Mouse (Mus musculus) heart, adult 9 months (tissue): ENCODE measurements around the gene Psmd12.

Experiments
- DNase-seq, 2 experiments: peaks; one replicate each; pipeline ENCODE4 v3.0.0; 2022; ENCODE audit warnings: low spot score in 2 of 2

The Psmd12 gene

GRCm38 (mm10) chr11:107510362-107511269, 31.3 kb downstream of the Psmd12 start:
- peak in 1 of 2 experiments; percentile 8 for DNase-seq

DNA sequence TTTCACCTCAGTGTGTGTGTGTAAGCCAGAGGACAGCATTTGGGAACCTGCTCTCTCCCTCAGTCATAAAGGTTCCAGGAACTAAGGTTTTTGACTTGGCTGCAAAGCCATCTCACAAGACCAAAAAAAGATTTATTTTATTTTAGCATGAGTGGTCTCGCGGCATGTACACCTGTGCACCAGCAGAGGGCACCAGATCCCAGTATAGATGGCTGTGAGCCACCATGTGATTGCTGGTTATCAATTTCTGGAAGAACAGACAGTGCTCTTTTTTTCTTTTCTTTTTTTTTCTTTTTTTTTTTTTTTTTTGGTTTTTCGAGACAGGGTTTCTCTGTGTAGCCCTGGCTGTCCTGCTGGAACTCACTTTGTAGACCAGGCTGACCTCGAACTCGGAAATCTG, 32.7 kb downstream of the Psmd12 start:
- DNase-seq, result peak; percentile 15 to 56

- DNase-seq, result no peak
These were observed 33.8 kb downstream of the Psmd12 start for GRCm38 (mm10) chr11:107513047-107513446.

DNA sequence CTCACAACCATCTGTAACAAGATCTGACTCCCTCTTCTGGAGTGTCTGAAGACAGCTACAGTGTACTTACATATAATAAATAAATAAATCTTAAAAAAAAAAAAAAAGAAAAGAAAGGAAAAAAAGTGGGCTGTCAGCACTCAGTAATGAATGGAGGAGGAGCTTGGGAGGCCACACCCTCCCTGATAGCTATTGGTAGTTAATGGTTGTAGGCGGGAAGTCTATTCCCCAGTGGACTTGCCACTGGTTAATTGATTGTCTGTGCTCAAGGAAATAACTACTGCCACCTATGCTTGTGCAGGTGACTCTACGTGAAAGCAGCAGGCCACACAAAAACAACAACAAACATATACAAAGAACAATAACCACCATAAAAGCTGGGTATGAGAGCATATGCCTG, 37.1 kb downstream of the Psmd12 start:
- no peak for DNase-seq

- DNase-seq, result no peak
These were observed 39.6 kb downstream of the Psmd12 start for GRCm38 (mm10) chr11:107518645-107519429.

DNA sequence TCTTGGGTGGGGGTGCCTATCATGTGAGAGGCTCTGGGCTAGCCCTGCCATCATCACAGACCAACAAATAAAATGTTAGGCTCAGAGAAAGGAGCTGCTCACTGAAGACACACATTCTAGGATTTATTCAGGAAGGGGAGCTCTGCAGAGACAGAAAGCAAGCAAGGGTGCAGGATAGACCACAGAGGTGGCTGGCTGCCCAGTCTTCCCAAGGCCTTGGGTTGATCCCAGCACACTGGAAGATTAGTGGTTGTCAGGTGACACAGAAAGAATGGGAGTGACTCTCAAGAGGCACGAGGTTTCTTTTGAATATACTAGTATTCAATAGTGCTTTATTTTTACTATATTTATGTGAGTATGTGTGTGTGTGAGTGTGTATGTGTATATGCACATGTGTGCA, 41.9 kb downstream of the Psmd12 start:
- no peak for DNase-seq

DNA sequence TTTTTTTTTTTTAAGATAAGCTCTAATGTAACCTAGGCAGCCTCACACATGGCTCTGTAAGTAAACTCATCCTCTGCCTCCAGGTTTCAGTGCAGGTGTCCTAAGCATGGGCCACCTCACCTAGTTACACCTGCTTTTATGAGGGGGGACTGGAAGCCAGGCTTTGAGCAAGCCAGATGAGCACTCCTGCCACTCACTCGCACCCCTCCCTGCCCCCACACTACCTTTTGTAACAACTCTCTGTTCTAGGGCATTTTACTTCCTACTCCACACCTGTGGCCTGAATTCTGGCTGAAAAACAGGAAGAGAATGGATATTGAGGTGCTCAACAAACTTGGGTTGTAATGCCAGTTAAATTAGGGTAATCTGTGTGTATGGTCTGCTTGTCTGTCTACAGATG, 45.7 kb downstream of the Psmd12 start:
- no peak for DNase-seq

- DNase-seq, result no peak
These were observed 48.3 kb downstream of the Psmd12 start for GRCm38 (mm10) chr11:107527632-107528031.

DNA sequence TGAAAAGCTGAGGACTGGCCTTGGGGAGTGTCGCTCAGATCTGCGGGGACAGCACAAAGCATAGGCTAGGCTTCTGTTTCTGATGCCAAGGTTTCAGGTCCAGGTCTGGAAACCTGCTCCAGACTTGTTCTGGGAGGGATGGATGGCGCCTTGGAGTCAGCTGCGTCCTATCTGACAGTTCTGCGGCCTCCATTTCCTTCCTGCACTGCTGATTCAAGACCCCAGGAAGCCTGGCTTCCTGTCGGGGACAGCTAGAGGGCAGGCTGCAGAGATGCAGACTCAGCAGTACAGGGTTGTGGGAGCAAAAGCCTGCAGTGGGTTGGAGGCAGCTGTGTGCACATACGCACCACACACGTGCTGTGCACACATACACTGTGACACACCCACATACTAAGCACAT, 50.0 kb downstream of the Psmd12 start:
- peak; percentile 40 to 60 for DNase-seq

DNA sequence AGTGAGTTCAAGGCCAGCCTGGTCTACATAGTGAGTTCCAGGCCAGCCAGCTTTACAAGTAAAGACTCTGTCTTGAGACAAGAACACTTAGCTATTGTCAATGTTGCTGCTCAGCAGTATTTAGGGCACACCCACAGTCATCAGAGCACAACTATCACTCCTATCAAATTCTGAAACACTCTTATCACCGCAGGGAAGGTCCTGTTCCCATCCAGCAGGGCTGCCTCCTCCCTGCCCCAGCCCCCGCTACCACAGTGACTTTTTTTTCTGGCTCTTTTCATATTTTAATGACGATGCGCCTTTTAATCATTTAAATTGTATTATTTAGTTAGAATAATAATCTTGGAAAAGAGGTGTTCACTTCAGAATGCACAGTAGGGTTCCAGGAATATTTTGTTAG, 52.2 kb downstream of the Psmd12 start:
- DNase-seq, result no peak

DNA sequence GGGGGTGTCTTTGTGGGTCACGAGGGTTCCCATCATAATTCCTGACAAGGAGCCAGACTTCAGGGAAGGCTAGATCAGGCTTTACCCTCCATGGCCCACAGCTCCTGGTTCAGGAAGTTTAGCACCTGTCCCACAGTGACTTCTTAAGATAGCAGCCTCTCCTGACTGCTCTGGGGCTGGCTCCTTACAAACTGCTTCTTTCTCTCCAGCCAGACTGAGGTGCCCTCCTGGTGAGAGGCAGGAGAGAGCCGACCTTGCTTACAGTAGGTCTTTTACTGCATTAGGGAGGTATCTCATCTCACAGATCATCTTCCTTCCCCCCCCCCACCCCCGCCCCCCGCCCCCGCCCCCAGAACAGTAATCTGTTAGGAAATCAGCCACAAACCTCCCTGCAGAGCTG, 53.0 kb downstream of the Psmd12 start:
- DNase-seq, result no peak

DNA sequence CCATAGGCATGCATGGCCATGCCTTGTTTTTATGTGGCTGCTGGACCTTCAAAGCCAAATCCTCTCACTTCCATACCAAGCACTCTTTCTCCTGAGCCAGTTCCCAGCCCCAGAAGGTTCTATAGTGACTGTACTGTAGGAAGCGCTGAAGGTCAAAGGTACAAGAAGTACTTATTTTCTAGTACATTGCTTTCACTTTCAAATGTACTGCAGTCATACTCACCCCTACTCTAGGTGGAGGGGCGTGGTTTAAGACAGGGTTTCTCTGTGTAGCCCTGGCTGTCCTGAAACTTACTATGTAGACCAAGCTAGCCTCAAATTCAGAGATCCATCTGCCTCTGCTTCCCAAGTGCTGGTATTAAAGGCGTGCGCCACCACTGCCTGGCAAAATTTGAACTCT, 59.7 kb downstream of the Psmd12 start:
- no peak for DNase-seq

GRCm38 (mm10) chr11:107540339-107540738, 61.1 kb downstream of the Psmd12 start:
- no peak for DNase-seq

GRCm38 (mm10) chr11:107545747-107546476, 66.6 kb downstream of the Psmd12 start:
- no peak for DNase-seq

- DNase-seq, result peak in 1 of 2 experiments; percentile 16
These were observed 67.5 kb downstream of the Psmd12 start for GRCm38 (mm10) chr11:107546667-107547301.

DNA sequence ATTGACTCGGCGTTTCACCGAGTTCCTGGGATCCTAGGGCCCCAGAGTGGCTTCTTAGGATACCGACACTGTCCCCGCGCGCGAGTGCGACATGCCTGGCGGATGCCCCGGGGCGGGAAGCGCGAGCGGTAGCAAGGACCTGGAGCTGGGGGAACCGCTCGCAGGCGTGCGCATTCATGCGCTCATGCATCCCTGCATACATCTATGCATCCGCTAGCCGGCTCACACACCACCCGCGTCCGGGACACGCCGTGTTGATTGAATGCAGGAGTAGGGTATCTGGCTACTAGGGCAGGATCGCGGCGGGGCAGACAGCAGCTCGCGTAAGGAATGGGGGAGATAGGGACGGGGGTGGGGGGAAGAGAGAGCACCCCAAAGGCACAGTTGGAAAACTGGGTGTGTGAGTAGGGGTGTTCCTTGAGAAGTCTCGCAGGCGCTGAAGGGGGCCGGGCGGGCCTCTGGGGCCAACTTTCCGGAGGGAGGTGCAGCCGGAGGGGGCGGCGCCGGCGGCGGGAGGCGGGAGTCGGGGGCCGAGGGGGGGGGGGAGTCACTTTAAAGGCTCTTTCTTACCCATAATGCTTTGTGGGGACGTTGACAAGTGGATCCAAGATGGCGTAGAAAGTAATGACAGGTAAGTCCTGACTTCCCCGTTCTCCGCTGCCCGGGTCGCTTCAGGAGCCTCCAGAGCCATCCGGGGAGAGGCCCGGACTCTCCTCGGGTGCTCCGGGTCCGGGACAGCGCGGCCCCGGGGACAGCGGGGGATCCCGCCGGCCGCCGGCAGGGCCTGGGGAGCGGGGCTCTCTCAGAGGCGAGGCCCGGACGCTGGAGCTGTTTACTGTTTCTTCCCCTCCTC, 68.3 kb downstream of the Psmd12 start, which contains the start of gene Helz:
Gene Helz, plus strand, starts transcription at position 580 of the 853 bp plus-strand sequence.
- peak; percentile 54 to 73 for DNase-seq

DNA sequence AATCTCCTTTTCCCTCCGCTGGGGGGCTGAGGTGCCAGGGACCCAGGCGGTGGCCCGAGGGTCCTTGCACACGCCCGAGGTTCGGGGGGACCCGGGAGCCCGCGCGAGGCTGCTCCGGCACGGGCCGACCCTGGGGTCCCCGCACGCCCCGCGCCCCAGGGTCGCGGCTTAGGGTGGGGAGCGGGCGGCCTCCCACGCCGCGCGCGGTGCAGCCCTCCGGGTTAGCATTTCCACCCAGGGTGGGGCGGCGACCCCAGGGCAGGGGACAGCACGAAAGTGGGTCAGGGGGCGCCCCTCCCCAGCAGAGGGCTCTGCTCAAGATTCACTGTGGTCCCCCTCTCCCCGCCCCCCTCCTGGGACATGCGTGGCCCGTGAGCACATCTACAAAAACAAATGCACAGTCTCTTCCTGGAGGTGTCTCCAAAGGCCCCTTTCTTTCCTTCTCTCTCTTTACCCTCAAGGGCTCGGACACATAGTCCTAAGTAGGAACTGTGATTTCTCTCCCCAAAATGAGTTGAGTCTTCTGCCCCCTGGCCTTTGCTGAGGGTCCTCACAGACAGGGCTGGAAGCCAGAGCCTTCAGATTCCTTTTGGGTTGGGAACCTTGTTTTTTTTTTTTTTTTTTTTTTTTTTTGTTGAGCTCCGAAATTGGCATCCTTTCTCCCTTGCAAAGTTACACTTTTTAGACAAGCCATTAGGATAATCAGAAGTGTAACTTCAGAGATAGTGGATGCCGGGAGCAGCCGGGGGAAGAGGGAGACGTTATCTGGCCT, 69.1 kb downstream of the Psmd12 start:
- no peak for DNase-seq
